Mouse (Mus musculus) adrenal gland, adult (tissue): ENCODE measurements around the gene Gm20388.

Experiments used
- DNase-seq, 2 experiments: peaks; one replicate each; pipeline ENCODE4 v3.0.0; 2022 to 2023; ENCODE audit warnings: low spot score in 1 of 2; ENCODE audit not compliant: inconsistent age in 2 of 2

Gm20388 gene

DNA sequence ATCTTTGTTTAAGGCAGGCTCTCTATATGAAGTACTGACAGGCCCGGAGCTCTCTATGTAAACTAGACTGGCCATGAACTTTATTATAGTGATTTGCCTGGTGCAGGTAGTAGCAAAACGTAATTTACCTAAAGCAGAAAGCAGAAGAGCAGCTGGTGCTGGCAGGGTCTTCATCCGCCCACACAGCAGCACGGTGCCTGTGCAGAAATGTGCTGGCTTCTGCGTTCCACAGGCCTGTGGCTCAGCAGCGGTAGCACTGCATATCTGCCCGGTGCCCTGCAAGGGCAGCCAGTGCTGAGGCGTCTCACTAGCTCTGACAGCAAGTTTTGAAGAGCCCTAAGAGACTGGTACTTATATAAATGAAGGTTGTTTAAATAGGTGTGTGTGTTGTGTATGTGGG is 44.7 kb downstream of the Gm20388 start:
- no peak for DNase-seq

DNA sequence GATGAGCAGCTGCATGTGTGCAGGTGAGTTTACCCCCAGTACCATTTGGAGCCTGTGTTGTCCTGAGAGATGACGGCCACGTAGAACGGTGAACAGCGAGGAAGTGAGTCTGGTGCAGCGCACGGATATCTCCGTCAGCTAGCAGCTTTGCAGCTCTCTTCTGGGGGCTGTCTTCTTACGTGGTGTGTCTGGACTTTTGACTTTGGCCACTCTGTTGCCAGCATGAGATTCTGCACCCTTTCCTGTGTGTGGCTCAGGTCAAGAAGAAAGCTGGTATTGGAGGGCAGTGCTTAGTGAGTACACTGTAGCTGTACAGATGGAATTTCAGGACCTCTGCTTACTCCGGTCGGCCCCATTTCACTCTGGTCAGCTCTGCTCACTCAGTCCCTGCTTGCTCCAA is 47.4 kb downstream of the Gm20388 start:
- DNase-seq, result no peak

DNA sequence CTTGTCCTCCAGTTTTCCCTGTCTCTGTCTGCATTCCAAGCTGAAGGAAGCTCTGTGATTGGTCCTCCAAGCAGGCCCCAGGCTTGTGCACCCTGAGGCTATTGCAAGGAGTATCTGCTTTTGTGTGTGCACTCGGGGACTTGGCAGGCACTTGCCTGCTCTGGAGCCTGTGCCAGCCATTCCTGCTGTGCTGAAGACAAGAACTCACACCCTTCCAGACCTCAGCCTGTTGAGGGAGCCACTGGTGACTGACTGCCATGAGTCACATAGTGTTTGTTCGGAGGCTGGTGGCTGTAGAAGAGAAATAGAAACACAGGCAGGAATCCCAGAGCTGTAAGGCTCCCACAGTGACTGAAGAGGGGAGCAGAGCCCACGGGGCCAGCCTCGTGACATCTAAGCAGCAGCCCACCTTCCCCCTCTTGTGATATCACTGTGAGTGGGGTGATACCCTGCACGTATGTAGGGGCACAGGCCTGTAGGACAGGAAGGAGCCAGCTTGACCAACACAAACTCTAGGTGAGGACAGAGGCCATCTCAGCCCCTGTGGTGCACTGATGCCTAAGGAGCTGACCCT is 50.0 kb downstream of the Gm20388 start:
- peak; percentile 42 to 55 for DNase-seq

DNA sequence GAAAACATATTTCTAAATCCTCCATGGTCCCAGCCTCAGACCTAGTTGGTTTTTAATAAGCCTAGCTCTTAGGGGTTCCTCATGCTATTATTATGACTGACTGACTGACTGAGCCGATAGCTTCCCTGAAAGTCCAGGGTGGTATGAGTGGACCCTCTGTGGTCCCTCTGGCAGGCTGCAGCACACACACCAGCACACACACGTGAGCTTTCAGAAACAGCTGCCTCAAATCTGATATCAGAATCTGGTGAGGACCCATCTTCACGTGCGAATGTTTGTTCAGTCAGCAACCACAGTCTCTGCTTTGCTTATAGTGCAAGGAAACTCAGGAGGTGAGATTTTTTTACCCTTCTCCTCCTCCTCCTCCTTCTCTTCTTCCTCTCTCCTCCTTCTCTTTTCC is 54.2 kb downstream of the Gm20388 start:
- no peak for DNase-seq

DNA sequence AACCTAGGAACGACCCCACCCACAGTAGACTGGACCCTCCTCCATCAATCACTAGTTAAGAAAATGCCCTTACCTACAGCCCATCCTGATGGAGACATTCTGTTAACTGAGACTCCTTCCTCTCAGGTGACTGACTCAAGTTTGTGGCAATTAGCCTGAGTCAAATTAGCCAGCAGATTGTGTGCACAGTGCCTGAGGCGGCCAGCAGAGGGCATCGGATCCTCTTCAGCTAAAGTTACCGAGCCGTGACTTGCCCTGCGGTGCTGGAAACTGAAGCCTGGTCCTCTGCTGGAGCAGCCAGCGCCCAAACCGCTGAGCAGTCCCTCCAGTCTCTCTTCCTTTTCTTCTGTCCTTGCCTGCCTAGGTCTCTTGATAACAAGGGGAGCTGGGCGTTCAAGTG is 56.8 kb downstream of the Gm20388 start:
- no peak for DNase-seq

DNA sequence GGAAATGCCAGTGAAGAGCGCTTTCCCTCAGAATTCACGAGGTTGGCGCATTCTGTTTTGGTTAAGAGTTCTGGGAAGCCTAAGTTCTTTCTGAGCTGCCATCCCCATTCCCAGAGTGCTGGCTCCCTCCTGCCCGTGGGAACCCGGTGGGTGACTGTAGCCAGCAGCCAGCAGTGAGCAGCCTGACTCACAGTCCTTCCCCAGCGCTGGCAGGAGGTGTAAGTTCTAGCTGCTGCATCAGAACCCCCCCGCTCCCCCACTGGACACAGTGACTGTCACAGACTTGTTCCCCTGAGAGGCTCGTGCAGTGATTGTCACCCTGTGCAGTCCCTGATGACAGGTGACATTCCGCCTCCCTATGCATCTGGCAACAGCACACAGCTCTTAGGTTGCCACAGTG is 59.5 kb downstream of the Gm20388 start:
- DNase-seq, result no peak

DNA sequence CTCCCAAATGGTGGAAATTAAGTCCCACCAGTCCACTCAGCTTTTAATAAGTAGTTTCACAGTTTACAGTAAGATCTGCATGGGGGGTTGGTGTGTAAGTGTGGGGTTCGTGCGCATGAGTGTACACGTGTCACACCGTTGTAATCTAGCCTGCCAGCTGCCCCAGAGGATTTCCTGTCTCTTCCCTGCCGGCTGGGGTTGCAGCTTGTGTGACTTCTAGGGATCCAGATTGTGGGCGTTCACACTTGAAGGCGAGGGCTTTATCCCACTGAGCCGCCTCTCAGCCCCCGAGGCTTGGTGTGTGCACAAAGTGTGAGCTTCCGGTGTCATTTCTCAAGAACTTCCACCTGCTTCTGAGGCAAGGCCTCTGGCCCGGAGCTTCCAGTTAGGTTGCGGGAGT is 61.9 kb downstream of the Gm20388 start:
- DNase-seq, result no peak

DNA sequence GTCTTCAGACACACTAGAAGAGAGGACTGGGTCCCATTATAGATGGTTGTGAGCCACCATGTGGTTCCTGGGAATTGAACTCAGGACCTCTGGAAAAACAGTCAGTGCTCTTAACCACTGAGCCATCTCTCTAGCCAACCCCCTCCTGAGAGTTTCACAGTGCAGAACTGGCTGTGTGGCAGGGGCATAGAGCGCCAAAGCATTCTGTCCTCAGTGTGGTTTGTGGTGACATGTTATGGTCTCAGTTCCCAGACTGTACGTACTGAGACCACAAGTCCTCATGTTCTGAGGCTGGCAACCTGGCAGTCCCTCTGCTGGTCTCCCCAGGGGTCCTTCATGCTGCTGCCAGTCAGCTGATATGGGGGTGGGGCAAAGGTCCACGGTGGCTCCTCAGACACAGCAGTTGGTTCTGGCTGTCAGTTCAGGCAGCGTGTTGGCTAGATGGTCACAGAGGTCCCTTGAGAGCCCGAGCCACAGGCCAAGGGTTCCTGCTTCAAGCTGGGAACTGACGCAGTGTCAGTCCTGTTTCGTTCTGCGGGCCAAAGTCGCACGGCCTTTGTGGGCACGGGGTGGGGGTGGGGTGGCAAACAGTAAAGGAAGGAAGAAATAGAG is 68.2 kb downstream of the Gm20388 start:
- peak in 1 of 2 experiments; percentile 45 for DNase-seq

DNA sequence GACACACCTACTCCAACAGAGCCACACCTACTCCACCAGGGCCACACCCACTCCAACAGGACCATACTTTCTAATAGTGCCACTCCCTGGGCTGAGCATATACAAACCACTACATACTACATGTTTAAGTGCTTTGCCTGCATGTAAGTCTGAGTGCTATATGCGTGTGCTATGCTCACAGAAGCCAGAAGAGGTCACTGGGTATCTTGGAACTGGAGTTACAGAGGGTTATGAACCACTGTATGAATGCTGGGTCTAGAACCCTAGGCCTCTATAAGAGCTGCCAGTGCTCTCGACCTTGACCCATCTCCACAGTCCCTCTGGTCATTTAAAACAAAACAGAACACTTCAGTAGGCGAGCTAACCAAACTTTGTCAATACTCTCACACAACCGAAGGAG is 70.6 kb downstream of the Gm20388 start:
- peak in 1 of 2 experiments; percentile 62 for DNase-seq

DNA sequence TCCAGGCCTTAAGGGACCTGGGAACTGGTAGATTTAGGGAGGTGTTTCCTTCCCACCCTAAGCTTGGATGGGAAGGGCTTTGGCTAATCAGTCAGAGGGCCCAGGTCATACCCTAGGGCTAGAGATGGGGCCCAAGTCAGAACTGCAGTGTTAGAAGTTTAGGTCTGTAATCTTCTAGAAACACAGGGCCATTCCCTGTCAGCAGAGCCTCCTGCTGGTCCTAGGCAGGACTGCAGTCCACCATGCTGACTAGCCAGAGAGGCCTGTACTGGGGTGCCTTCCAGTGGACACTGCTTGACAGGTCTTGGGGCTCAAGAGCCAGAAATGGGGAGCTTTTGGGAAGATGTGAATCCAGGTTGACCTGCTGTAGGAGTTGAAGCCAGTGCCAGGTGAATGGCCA is 73.4 kb downstream of the Gm20388 start:
- DNase-seq, result peak in 1 of 2 experiments; percentile 61

DNA sequence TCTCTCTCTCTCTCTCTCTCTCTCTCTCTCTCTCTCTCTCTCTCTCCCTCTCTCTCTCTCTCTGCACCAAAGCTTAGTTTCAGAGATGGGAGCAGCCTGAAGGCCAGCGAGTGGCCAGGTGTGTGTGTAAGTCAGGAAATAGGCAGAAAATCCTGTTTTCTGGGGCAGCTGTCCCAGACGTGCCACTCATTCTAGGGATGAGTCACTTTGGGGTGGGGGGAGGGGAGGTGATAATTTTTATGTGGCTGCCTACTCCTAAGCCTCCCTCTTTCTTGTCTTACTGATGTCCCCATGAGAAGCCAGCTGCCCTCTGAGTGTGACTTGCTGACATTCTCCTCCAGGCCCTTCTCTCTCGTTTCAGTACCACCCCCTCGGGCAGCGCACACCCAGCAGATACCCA is 75.5 kb downstream of the Gm20388 start:
- DNase-seq, result no peak

DNA sequence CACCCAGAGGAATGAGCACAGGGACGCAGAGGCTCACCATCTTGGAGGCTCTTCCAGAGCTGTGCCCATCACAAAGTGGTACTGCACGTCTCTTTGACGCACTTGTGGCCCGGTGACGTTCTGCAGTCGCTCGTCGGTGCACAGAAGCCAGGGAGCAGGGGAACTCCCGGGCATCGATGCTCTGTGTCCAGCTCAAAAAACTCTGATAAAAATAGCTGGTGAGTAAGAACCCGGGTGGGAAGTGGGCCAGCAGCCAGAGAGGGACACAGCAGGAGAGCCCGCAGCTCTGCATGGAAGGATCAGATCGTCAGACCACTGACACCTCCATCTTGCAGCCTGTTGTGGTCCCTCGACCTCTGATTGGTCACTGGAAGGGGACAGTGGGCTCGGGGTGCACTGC is 77.4 kb downstream of the Gm20388 start:
- peak; percentile 75 to 78 for DNase-seq

DNA sequence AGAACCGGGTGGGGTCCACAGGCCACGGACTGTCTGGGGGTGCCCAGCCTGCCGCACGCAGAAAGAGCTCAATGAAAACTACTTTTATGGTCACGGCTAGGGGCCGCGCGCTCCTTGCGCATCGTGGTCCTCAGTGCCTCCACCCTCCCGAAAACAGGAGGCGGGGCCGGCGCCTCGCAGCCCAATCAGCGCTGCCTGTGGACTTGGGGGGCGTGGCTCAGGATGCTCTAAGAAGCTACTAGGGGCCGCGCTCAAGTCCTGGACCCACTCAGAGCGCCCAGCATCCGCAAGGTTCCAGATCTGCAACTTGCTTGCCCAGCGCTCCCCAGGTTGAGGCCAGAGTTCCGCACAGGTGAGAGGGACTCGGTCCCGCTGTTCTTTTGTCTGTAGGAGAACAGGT is 81.6 kb downstream of the Gm20388 start, which contains the start of gene Crispld2:
Gene Crispld2, plus strand, starts transcription at position 190 of the 400 bp plus-strand sequence.
- peak; percentile 63 to 72 for DNase-seq

DNA sequence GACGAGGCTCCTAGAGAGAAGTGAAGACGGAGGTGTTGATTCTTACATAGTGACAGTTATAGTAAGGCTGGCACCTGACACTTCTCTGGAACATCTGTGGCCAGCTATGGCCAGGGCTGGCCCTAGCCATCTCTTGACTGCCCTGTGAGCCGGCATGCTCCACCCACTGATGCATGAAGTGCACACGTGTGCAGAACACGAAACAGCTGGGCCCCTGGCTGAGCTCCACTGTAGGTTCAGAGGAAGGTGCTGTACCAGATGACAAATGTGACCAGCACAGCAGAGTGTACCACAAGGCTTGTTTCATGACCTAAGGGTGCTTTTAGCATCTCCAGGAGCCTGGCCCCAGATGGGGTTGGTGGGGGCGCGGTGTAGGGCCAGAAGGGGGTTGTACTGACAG is 83.5 kb downstream of the Gm20388 start:
- no peak for DNase-seq

DNA sequence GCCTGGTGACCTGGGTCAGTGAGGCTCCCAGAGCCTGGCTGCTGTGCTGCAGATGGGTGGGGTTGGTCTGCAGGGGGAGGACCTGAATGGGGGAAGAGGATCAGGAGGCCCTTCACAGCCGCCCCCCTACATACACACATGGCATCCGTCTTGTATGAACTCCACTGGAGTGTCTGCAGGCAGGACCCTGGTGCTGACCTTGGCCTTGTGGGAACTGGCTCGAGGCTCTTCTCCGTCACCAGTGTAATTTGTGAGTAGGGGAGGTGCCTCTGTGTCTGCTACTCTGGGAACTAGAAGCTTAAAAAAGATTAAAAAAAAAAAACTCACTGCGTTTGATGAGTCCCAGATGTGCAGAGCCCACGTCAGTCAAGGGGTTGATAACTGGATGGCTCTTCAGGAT is 83.9 kb downstream of the Gm20388 start:
- peak; percentile 57 to 79 for DNase-seq

DNA sequence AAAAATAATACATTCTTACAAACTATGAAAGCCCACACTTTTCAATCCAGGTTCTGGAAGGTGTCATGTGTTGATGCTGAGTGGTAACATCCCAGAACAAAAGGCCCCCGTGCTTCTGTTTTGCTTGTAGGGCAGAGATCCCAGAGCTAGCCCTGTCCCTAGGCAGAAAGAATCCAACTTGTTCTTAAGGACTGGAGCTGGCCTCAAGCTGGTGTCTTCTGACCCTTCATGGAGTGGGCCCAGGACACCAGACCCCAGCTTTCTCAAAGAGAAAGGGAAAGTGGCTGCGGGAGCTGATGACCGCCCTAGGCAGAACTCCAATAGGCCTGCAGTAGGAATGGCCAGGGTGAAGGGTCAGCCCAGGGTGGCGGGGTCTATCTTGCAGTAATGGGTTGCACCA is 86.6 kb downstream of the Gm20388 start:
- DNase-seq, result no peak

DNA sequence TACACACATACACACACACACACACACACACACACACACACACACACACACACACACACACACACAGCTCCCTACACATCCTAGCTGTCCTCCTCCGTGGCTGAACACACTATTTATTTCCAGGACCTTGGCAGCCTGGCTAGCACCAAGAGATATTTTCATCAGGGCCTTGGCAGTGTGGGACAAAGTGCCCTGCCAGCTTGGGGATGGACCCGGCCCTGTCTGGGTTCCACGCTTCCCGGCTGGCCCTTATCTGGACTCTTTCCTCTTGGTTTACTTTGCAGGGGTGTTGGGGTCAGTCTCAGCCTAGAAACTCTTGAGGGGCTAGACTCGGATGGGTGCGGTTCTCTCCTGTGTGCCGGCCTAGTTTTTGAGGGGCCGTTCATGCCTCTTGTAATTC is 89.8 kb downstream of the Gm20388 start:
- DNase-seq, result peak; percentile 58 to 87

DNA sequence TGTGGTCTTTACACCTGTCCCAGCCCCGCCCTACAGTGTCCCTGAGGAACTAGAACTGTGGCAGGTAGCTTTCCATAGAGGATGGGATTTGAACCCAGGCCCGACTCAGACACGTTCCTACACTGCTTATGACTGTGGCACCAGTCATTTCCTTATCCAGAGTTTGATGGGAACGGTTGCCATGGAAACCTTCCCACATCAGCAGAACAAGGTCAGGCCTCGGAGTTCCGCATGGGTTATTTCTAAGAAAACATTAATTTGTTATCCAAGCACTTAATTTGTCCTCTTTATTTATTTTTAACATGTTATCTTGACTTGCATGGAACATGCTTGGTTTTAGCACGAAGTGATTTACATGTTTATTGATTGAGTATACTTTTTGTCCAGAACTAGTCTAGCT is 91.1 kb downstream of the Gm20388 start:
- DNase-seq, result peak; percentile 74 to 89

DNA sequence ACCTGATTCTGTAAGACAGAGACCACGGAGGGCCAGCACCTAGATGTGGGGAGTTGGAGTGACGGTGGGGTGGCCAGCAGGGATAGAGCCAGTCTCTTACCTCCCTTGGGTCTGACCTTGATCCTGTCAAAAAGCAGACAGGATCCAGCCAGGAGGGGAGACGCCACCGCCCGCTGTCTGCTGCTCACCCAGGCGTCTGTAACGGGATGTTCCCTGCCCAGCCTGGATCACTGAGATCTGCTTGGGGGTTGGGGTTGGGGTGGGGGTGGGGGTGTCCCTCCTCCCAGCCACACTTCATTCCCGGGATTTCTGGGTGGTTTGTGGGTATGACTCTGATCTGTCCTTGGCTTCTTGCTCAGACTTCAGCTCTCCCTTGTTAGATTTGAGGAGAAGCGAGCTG is 91.7 kb downstream of the Gm20388 start:
- DNase-seq, result peak in 1 of 2 experiments; percentile 76

DNA sequence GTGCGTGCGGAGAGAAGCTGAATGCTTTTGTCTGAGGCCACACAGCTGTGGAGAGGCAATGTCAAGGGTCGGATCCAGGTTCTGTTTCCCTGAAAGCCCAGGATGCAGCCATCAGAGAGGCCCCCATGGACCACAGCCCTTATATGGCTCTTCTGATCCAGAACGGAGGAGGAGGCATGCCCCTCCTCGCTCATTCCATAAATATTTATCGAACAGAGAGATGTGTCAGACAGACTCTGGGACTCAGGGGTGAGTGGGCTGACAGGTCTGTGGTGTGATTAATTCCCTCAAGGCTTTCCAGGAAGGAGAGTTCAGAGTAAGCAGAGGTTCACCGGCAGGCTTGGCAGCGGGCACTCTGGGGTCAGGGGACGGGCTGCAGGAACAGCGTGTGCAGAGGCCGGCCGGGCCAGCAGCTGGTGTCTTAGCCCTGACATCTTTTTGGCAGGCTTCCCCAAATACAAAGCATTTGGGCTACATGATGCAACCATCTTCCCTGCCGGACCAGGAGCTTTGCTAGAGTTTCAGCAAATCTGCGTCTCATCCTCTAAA is 93.6 kb downstream of the Gm20388 start:
- peak; percentile 94 for DNase-seq

DNA sequence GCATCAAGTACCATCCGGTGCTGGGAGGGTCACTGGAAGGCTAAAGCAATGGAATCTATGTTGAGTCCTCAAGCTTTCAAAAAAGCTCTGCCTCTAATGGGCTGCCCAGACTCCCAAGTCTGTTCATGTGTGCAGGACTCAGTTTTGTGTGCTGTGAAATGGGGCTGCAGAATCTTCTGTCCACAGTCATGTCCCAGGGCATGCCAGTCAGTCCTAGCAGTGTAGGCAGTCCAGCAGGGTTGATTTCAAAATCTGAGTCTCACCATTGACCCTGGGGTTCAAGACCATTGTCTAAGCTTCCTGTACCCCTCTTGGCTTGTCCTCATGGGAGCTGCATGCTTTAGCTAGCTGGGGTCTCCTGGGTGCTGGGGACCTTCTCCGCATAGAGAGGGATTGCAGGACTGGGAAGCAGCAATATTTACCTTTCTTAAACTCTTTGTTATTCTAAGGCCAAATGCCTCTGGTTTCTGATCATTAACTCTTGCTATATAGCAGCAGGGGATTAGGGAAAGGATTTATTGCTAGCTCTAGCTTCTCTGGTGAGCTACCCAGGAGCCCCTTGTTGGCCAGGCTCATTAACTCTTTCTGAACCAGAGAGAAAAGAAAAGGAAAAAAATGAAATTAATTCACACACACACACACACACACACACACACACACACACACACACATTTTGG is 94.2 kb downstream of the Gm20388 start:
- no peak for DNase-seq

DNA sequence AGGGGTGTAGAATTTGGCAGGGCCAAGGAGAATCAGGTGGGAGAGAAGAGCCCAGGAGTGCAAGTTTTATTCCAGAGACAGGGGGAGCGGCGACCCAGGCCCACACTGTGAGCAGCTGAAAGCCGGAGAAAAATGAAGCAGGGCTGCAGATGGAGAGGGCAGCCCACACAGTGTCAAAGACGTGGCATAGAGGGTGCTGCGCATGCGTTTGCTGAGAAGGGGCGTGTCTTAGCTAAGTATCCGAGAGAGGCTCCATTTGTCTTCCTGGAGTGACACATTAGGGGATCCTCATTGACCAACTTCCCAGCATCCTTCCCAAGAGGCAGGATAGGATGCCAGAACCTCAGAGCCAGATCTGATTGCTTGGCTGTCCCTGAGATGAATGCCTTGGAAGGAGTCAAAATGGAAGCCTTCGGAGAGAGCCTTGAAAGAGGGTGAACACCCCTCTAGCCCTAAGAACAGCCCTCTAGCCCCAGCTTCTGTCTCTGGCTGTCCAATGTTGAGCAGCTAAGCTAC is 96.1 kb downstream of the Gm20388 start:
- no peak for DNase-seq
